Mouse (Mus musculus) spleen, adult 2 months (tissue): ENCODE data around the gene Gm20716.

Source experiments
- CTCF ChIP-seq: fragments of 200-500 bp; IDR thresholded peaks from 2 replicates; pipeline ENCODE4 v1.5.1; 2011; ENCODE audit warnings: mild to moderate bottlenecking, inconsistent platforms; ENCODE audit not compliant: insufficient read depth, insufficient read length, insufficient replicate concordance; ENCODE audit errors: extremely low read depth
- POLR2A ChIP-seq: fragments of 200-500 bp; IDR thresholded peaks from 2 replicates; pipeline ENCODE4 v1.6.1; 2011; ENCODE audit warnings: low read depth, low read length, inconsistent platforms

GRCm38 (mm10) chr2:168137161-168137560 is 93.0 kb downstream of the Gm20716 start:
- TF ChIP-seq CTCF: no peak
- no peak for TF ChIP-seq POLR2A
